Mouse (Mus musculus): Measurements from ENCODE around the gene D1Ertd622e. TPM values are rescaled to one million over a fixed set of nuclear protein-coding genes. Genes with fewer than 3 reads are reported as not detected.

The D1Ertd622e gene
- total RNA-seq, 1 experiment, result 2.7 TPM

- Histone ChIP-seq H3K36me3 (ENCODE audit: control insufficient read depth, insufficient read depth, low read length, poor library complexity, severe bottlenecking) (no peaks in the 10 kb centered on the region), H3K9me3 (ENCODE audit: control insufficient read depth, insufficient read depth, low read depth, low read length) (no peaks in the 10 kb centered on the region), H3K4me1 (ENCODE audit: control insufficient read depth in 2 of 2, insufficient read depth in 2 of 2, low read length in 2 of 2, poor library complexity in 1 of 2) (peaks cover 1 to 3% of the 10 kb centered on the region in 2 experiments; a peak in 1 of 4 replicates), H3K4me3 (ENCODE audit: insufficient read depth in 1 of 2, low read depth in 1 of 2, low read length in 2 of 2, poor library complexity in 1 of 2, severe bottlenecking in 1 of 2) (no peak overlapping the region), H3K9ac (ENCODE audit: insufficient read depth, low read depth, low read length, poor library complexity, severe bottlenecking) (no peak overlapping the region), H3K27ac (ENCODE audit: insufficient read depth, low read depth, low read length, poor library complexity, severe bottlenecking) (no peak overlapping the region)
- in situ Hi-C loops (cut with MboI; ENCODE audit: low sequenced_read_pairs in 2 of 2, unreplicated experiment in 2 of 2), result no loop called here
- no peak for DNase-seq (ENCODE audit: low read depth, low spot score)
- TF ChIP-seq MAFK (IDR thresholded peaks at IDR 0.05; ENCODE audit: insufficient read depth, low read depth, low read length) (no peak), CHD2 (IDR thresholded peaks at IDR 0.05; ENCODE audit: low read depth, low read length) (no peak), ZC3H11A (IDR thresholded peaks at IDR 0.05; ENCODE audit: borderline replicate concordance, low read depth, low read length) (no peak), HCFC1 (IDR thresholded peaks at IDR 0.05; ENCODE audit: borderline replicate concordance, insufficient read depth, low read length) (no peak)
Observed at GRCm38 (mm10) chr1:97628016-97628415, 33.9 kb downstream of the D1Ertd622e start.

GRCm38 (mm10) chr1:97625427-97625826, 36.4 kb downstream of the D1Ertd622e start:
- in situ Hi-C loops (cut with MboI; ENCODE audit: low sequenced_read_pairs in 2 of 2, unreplicated experiment in 2 of 2), result no loop called here
- no peak for TF ChIP-seq ZC3H11A (IDR thresholded peaks at IDR 0.05; ENCODE audit: borderline replicate concordance, low read depth, low read length)
- no peak for TF ChIP-seq ZNF384 (IDR thresholded peaks at IDR 0.05; ENCODE audit: low read depth, low read length)
- TF ChIP-seq HCFC1 (IDR thresholded peaks at IDR 0.05; ENCODE audit: borderline replicate concordance, insufficient read depth, low read length), result no peak
- no peak for TF ChIP-seq MAFK (IDR thresholded peaks at IDR 0.05; ENCODE audit: insufficient read depth, low read depth, low read length)
- no peak overlapping the region for H3K9ac ChIP-seq (ENCODE audit: insufficient read depth, low read depth, low read length, poor library complexity, severe bottlenecking)
- peaks cover 1 to 3% of the 10 kb centered on the region in 2 experiments; a peak in 2 of 4 replicates for H3K4me1 ChIP-seq (ENCODE audit: control insufficient read depth in 2 of 2, insufficient read depth in 2 of 2, low read length in 2 of 2, poor library complexity in 1 of 2)
- no peak for DNase-seq (ENCODE audit: low read depth, low spot score)
- H3K27ac ChIP-seq (ENCODE audit: insufficient read depth, low read depth, low read length, poor library complexity, severe bottlenecking), result no peak overlapping the region
- no peaks in the 10 kb centered on the region for H3K36me3 ChIP-seq (ENCODE audit: control insufficient read depth, insufficient read depth, low read length, poor library complexity, severe bottlenecking)
- no peak overlapping the region for H3K4me3 ChIP-seq (ENCODE audit: insufficient read depth in 1 of 2, low read depth in 1 of 2, low read length in 2 of 2, poor library complexity in 1 of 2, severe bottlenecking in 1 of 2)
- no peaks in the 10 kb centered on the region for H3K9me3 ChIP-seq (ENCODE audit: control insufficient read depth, insufficient read depth, low read depth, low read length)

GRCm38 (mm10) chr1:97624386-97624785, 37.5 kb downstream of the D1Ertd622e start:
- in situ Hi-C loops (cut with MboI; ENCODE audit: low sequenced_read_pairs in 2 of 2, unreplicated experiment in 2 of 2), result no loop called here
- Histone ChIP-seq H3K9me3 (ENCODE audit: control insufficient read depth, insufficient read depth, low read depth, low read length) (no peaks in the 10 kb centered on the region), H3K9ac (ENCODE audit: insufficient read depth, low read depth, low read length, poor library complexity, severe bottlenecking) (no peak overlapping the region), H3K4me3 (ENCODE audit: insufficient read depth in 1 of 2, low read depth in 1 of 2, low read length in 2 of 2, poor library complexity in 1 of 2, severe bottlenecking in 1 of 2) (no peak overlapping the region), H3K36me3 (ENCODE audit: control insufficient read depth, insufficient read depth, low read length, poor library complexity, severe bottlenecking) (no peaks in the 10 kb centered on the region), H3K4me1 (ENCODE audit: control insufficient read depth in 2 of 2, insufficient read depth in 2 of 2, low read length in 2 of 2, poor library complexity in 1 of 2) (peaks cover 1 to 2% of the 10 kb centered on the region in 2 experiments; a peak in 2 of 4 replicates), H3K27ac (ENCODE audit: insufficient read depth, low read depth, low read length, poor library complexity, severe bottlenecking) (no peak overlapping the region)
- no peak for DNase-seq (ENCODE audit: low read depth, low spot score)
- no peak for TF ChIP-seq CHD2 (IDR thresholded peaks at IDR 0.05; ENCODE audit: low read depth, low read length)
- TF ChIP-seq ZNF384 (IDR thresholded peaks at IDR 0.05; ENCODE audit: low read depth, low read length), result no peak
- no peak for TF ChIP-seq ZC3H11A (IDR thresholded peaks at IDR 0.05; ENCODE audit: borderline replicate concordance, low read depth, low read length)
- no peak for TF ChIP-seq HCFC1 (IDR thresholded peaks at IDR 0.05; ENCODE audit: borderline replicate concordance, insufficient read depth, low read length)
- no peak for TF ChIP-seq MAFK (IDR thresholded peaks at IDR 0.05; ENCODE audit: insufficient read depth, low read depth, low read length)

DNA sequence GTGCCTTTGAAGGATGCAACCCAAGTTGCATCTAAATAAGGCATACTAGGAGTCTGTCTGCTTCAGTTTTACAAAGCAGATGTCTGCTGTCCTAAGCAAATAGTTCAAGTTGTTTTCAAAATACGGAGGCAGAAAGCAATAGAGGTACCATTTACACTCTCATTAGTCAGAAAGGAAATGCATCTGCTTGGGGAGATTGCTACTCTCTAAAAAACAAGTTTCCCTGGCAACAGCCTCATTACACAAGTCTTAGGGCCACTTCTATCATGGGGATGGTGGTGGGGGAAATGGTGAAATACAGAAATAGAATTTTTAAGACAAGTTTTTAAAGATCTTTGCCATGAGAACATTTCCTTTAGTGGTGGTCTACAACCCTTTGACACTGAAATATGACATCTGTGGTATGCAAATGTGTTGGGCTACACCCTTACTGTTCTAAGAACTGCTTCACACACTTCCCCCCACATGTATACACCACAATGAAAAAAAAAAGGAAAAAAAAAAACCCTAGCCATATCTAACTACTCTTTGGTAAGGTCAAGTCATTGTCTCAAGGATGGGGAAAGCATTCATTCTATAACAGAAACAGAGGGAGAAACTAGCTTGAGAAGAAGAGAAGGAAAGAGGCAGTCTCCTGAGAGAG, 38.5 kb downstream of the D1Ertd622e start:
- TF ChIP-seq ZC3H11A (IDR thresholded peaks at IDR 0.05; ENCODE audit: borderline replicate concordance, low read depth, low read length), result no peak
- TF ChIP-seq HCFC1 (IDR thresholded peaks at IDR 0.05; ENCODE audit: borderline replicate concordance, insufficient read depth, low read length), result no peak
- no peak for TF ChIP-seq MAFK (IDR thresholded peaks at IDR 0.05; ENCODE audit: insufficient read depth, low read depth, low read length)
- no peak for TF ChIP-seq CHD2 (IDR thresholded peaks at IDR 0.05; ENCODE audit: low read depth, low read length)
- TF ChIP-seq ZNF384 (IDR thresholded peaks at IDR 0.05; ENCODE audit: low read depth, low read length), result no peak
- DNase-seq (ENCODE audit: low read depth, low spot score), result no peak
- no peak overlapping the region for H3K9ac ChIP-seq (ENCODE audit: insufficient read depth, low read depth, low read length, poor library complexity, severe bottlenecking)
- H3K36me3 ChIP-seq (ENCODE audit: control insufficient read depth, insufficient read depth, low read length, poor library complexity, severe bottlenecking), result no peaks in the 10 kb centered on the region
- no peaks in the 10 kb centered on the region for H3K9me3 ChIP-seq (ENCODE audit: control insufficient read depth, insufficient read depth, low read depth, low read length)
- in situ Hi-C loops (cut with MboI; ENCODE audit: low sequenced_read_pairs in 2 of 2, unreplicated experiment in 2 of 2), result no loop called here
- H3K4me3 ChIP-seq (ENCODE audit: insufficient read depth in 1 of 2, low read depth in 1 of 2, low read length in 2 of 2, poor library complexity in 1 of 2, severe bottlenecking in 1 of 2), result no peak overlapping the region
- H3K27ac ChIP-seq (ENCODE audit: insufficient read depth, low read depth, low read length, poor library complexity, severe bottlenecking), result no peak overlapping the region
- H3K4me1 ChIP-seq (ENCODE audit: control insufficient read depth in 2 of 2, insufficient read depth in 2 of 2, low read length in 2 of 2, poor library complexity in 1 of 2), result peaks cover 1 to 2% of the 10 kb centered on the region in 2 experiments; a peak in 2 of 4 replicates

Data from ES-E14 (cell line).